Mouse (Mus musculus) CD8-positive naive resting alpha-beta T cell, adult 2 months (primary cell): ENCODE results near the gene Klc4.

Experiments used
- DNase-seq, 2 experiments: peaks; one replicate each; pipeline ENCODE4 v3.0.0; 2022; ENCODE audit warnings: low read depth in 2 of 2, low spot score in 2 of 2

Klc4 gene

DNA sequence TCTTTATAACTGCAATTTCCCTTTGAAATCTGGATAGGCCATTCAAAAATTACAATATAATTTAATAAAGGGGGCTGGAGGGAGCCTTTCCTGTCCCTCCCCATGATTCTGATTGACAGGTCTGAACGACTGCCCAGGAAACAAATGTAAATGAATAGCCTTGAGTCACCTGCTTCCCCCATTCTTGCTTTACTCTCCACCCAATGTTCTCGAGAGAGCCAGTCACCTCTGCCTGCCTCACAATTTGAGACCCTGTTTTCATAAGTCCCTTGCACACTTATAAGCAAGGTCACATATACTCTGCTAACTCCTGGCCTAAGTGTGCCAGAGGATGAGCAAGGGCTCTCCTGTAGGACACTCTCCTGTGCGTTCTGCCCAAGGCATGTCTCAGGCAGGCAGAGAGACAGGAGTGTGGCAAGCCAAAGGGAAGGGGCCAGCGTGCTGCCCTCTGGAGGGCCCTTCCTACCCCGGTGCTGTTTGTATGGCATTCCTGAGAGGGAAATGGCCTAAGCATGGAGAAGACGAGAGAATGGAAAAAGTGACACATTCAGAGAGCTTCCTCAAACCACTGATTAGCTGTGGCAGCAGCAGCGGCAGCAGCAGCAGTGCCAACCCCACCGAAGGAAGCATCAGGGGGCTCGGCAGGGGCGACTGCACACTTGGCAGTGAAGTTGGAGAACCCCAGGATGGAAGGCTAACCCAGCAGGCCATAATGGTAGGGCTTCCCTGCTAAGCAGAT is 21.8 kb downstream of the Klc4 start:
- DNase-seq, result no peak

DNA sequence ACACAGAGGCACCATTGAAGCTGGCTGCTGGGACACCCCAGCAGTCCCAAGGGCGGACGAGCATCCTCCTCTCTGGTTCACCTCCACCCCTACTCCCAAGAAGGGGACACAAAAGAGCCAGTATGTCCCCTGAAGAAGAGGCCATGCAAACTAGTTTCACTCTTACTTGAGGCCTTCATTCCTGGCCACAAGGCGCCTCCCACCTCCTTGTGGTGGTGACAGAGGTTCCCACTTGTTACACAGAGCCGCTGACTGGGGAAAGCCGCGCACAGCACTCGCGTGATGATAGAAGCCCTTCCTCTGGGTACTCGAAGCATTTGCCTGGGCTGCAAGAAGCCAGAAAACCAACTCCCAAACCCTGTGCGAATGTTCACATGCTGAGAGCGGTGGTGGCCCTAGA is 23.6 kb downstream of the Klc4 start:
- DNase-seq, result no peak

DNA sequence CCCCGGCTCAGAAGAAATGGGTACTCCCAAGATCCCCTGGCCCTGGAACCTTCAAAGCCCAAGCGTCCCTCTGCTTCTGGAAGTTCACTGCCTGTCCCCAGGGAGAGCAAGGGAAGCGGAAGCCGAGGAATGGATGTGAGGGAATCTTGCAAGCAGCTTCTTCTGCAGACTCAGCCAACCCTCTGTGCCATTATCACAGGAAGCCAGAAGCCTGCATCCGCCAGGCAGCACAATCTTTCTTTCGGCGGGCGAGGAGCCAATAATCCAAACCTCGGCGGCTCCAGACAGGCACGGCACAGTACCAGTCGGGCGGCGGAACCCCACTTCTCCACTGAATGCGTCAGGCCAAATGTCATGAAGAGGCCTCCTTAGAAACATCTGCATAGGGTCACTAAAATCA is 24.5 kb downstream of the Klc4 start:
- DNase-seq, result no peak

DNA sequence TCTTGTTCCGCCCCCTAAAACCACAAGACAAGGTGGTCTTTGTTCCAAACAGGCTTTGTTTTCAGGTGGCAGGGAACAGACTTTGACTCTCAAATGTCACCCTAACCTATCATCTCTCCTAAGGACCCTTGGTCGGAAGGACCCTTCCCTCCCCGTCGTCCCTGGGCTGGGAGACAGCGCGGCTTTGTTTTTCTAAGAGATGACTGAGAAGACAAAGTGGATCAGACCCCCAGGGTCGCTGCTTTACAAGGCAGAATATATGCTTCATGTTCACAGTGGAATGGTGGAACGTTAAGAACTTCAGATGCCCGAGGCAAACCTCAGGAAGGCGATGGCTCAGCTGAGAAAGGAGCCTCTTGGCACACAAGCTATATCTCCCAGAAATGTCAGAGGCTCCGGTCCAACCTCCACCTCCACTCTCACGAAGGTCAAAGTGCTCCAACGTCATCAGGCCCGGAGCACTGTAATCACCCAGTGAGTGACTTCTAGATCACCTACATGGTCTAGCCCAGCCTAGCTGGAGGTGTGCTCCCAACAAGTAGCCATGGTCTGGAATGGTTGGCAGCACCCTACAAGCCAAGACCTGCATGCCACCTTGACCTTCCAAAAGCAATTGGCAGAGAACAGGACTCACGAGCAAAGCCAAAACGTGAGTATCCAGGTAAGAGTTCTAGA is 26.0 kb downstream of the Klc4 start:
- DNase-seq, result no peak

DNA sequence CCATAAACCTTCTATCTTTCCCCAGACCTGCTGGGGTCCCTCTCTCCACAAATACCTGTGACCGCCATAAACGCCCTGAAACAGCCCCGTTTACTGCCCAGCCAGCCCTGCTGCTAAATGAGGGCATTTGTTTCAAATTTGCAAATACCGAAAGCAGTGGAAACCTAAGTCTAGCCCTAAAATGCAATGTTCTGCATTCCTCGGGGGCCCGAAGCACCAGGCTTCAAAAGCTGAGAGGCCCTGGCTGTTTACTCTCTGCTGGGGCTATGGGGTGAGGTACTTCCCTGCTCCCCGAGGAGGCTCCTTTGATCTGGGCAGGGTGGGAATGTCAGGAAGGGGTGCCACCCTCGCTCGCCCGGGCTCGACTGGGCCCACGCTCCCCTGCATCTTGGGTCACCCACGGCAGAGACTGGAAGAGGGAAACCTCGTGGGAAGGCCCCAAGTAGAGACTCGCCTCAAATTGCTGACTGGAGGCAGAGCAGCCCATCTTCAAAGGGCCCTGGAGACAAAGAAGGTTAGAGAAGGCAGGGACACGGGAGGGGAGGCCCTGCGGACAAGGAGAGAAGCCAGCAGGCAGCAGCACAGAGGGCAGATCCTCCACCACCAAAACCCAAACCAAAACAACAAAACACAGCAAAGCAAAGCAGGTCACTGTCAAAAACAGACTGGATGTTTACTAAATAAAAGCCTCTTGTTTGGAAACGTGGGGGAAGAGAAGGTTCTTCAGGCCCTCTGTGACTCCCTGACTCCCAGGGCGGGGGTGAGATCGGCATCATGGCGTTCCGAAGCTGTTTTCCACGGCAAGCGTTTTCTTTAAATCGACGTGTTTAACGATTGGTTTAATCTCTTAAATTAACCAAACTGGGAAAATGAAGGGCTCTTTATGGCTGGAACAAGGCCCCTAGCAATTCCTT is 26.8 kb downstream of the Klc4 start:
- no peak for DNase-seq

DNA sequence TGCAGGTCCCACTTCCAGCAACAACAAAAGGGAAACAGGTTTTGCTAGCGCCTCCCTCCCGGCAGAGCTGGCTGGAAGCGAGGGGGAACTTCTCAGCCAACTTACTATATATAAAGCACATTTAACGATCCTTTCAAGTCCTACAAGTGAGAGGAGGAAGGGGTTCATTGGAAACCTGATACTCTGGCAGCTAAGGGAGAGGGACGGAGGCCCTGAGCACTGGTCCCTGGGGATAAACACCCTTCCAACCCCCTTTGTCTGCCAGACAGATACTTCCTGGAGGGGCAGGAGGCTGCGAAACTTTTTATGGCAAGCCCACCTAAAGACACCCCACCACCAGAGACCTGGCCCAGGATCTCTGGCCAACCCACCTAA is 27.4 kb downstream of the Klc4 start:
- no peak for DNase-seq

DNA sequence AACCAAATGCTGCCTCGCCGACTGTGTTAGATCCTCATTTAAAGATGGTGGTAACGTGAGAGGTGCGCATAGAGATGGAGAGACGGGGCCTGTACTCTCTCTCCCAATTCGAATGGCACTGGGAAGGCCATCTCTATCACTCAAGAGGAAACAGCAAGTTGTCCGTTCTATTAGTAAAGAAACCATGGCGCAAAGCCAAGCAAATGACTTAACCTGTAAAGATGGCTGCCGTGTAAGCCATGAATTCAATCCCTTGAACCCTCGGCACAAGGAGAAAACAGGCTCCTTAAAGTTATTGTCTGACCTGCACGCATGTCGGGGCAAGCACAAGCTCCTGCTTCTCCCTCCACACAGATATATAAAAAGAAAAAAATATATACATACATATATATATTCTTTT is 28.0 kb downstream of the Klc4 start:
- no peak for DNase-seq

DNA sequence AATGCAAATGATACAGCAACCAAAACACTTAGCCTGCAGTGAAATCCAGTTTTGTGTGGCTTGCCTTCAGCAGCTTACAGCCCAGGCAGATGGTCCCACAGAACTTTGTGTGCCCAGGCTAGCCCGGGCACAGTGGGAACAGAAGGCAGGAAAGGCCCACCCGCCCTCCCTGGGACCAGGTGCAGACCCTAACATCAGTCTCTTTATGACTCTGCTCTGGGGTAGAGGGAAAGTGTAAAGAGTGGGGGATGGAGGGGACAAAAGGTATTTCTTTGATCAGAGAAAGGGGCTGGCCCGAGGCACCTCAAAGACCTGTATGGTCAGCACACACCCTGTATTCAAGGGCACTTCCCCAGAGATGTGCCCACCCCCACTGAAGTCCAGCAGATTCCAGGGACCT is 32.6 kb downstream of the Klc4 start:
- no peak for DNase-seq

DNA sequence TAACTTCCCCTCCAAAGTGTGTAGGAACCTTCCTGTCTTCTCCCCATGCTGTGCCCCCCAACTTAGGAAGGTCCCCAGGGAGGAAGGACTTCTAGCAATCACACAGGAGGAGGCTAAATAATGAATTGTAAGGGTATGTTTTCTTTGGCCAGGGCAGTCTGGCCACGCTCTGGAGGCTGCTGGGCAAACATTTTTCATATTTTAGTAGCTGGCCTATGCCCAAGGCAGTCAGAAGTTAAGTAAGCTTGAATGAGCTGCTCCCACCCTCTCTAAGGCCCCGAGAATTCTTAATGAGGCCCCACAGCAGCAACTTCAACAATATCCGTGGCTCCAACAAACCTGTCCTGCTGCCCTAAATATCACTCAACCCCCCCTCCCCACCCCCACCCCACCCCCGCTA is 33.0 kb downstream of the Klc4 start:
- no peak for DNase-seq

DNA sequence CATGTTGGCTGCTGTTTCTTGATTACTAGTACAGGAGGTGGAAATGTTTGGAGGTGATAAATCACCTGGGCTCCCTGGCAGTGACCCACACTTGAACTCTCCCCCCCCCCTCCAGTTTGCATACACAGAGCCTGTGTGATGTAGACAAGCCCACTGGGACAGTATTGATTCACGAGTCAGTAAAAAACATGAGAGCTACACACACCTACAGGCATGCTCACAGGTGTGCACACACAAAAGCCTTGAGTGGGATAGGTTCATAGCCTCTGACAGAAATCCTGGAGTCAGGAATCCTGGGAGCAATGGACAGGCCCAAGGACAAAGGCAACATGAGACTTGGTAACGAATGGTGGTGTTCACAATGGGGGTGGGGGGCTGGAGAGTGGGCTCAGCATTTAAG is 33.6 kb downstream of the Klc4 start:
- DNase-seq, result no peak

DNA sequence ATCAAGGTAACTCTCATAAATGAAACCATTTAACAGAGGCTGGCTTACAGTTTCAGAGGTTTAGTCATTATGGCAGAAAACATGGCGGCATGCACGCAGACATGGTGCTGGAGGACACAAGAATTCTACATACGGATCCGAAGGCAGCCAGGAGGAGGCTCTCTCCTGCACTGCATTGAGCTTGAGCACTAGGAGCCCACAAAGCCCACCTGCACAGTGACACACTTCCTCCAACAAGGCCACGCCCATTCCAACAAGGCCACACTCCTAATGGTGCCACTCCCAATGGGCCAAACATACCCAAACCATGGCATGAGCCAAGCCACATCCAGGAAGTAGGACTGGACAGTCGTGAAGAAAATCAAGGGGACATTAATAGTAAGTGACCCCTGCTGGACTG is 34.5 kb downstream of the Klc4 start:
- no peak for DNase-seq

DNA sequence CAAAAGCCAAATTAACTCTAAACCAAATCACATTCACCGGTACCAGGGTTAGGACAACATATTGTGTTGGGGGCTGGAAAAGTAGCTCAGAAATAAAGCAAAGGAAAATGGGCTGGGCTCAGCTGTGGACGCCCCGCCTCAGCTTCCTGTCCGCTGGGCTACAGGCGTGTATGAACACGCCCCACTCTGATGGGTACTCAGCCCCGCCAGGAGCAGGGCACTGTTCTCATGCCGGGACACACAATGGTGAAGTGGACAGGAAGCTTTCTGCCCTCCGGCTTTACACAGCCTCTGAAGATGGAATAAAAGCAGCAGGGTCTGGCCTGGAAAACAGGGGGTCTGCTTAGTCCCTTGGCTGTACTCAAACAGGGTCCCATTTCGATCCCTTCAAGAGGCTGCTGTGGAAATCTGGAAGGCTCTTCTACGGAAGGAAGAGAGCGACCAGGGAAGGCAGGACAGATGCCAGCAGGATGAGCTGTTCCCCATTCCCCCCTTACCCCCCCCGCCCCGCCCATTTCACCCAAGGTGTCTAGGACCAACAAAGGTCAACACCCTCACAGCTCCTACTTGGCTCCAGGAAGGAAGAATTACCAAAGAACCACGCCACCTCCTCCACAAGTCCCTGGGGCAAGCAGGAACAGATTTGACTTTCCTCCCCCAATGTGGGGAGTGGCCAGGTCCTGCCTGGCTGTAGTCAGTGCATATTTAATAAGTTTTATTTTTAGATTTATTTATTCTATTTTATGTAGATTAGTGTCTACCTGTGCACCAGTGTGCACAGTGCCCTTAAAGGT is 35.9 kb downstream of the Klc4 start:
- DNase-seq, result no peak

DNA sequence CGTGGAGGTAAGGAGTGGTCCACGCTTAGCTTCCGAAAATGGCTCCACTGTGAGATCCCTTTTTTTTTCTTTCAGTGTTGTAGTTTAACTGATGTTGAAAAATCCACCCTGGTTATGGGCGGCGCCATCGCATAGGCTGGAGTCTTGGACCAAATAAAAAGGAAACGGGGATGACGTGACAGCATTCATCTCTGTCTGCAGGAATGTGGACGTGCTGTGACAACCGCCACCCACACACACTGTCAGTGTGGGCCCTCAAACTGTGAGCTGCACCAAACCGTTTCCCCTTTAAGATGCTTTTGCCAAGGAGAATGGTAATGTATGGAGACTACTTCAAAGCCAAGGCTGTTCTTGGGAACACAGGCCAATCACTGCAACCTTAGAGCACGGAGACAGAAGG is 39.8 kb downstream of the Klc4 start:
- DNase-seq, result no peak

DNA sequence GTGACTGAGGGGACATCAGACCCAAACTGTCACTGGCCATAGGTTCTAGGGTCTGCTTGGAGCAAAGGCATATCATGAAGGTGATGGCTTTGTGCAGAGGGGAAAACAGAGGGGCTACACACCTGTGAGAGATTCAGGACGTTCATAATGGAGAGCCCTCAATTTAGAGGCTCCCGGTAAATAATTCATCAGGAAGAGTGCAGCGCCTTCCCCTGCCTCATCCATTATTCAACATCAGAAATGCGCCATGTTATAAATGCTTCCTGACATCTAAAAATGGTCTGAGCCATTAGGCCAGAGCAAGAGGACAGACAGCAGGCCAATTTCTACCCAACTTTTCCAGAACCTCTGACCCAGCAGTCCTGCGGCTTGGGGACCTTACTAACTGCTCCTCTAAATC is 40.7 kb downstream of the Klc4 start:
- DNase-seq, result no peak

DNA sequence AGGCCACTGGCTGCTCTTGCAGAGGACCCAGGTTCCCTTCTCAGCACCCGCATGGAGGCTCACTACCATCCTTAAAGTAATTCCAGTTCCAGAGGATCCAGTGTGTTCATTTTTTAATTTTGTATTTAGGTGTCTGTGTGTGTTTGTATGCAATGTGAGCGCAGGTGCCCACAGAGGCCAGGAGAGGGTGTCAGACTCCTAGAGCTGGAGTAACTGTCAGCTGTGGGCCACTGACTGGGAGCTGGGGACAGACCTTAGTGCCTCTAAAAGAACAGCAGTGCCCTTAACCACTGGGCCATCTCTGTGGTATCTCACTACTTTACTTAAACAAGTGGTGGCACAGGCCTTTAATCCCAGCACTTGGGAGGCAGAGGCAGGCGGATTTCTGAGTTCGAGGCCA is 42.6 kb downstream of the Klc4 start:
- DNase-seq, result no peak

DNA sequence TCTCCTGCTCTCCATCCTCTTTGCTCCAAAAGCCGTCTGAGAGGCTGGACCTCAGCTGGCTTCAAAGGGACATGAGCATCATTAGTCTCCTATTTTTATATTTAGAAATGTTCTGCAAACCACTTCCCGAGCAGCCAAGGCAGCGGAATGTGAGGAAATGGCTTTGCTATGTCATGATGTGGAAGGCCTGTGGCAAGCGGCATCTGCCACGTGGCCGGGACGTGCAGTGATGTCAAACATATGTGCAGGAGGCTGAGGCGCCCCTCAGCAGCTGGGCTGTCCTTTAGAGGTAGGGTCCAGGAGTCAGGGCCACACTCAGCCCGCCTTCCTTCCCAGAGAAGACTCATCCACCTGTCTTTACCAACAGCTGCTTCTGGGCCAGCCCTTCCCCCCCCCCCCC is 43.6 kb downstream of the Klc4 start:
- no peak for DNase-seq

DNA sequence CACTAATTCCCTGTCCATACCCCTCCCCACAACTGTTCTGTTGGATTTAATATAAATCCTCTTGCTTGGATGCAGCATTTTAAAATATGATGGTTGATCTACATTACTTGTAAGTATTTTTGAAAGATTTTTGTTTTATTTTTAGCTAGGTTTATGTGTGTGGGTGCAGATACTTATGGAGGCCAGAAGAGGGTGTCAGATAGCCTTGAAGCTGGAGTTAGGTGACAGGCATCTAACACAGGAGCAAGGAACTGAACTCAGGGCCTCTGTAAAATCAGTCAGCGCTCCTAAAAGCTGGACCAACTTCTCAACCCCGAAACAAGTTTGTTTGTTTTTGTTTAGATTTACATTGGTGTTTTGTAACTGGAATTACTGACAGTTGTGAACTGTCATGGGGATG is 45.3 kb downstream of the Klc4 start:
- no peak for DNase-seq

DNA sequence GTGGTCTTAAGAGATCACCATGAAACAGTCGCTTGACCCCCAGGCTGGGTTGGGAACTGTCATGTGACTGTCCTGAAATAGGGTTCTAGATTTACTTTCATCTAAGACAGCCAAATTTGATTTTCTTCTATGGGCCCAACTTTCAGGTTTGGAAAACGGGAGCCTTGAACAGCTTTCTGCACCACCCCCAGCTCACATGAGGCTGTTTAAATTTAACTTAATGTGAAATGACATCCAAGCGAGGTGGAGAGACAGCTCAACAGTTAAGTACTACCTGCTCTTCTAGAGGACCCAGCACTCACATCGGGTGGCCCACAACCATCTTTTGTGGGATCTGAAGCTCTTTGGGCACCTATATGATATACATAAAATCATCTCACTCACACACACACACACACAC is 46.9 kb downstream of the Klc4 start:
- DNase-seq, result no peak

DNA sequence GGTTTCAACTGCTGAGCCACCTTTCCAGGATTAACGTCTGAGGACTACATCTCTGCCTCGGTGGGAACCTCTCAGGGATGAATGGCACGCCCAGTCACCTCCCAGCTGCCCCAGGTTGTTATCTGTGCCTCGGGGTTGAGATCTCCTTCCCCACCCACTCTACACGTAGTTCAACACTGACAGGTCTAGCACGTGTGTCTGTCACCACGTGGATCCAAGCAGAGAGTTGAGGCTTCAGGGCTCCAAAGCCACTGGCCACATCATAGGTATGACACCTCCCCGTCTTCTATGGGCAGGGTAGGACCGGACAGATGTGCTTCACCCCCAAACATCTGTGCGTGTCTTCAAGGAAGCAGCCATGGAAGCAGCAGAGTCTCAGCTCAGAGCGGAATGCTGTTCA is 47.9 kb downstream of the Klc4 start:
- no peak for DNase-seq

DNA sequence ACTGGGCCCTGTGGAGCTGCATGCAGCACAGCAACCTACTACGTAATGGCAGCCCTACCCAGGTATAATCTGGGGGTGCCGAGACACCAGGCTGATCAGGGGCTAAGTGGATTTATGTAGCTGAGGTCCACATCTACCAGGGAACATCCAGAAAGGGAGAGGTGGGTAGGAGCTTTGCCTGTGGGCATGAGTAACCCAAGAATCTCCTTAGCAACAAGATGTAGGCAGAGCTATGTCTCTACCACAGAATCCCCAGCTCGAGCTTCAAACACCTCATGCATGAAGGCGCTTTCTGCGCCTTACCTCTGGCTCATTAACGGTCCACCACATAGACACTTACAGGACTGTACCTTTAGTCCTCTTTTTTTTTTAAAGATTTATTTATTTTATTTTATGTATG is 50.5 kb downstream of the Klc4 start:
- DNase-seq, result no peak

DNA sequence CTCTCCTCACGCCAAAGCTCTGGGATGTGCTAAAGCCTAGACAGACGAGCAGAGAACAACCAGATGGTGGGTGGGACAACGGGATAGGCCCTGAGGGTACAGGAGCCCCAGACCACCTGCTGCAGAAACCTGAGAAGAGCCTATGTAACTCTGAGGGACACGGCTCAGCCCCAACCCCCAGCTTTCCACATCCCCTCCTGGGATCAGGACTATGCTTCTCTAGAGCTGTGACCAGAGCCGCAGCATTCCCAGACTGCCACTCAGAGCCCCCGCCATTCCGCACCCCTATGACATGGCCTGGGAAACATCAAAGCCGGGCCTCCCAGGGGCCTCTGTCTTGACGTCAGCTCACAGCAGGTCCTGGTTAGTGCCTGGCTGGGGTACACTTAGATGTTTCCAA is 51.2 kb downstream of the Klc4 start:
- no peak for DNase-seq
